In genomic region chr19:5232696-5233095, GRCm38 (mm10) we compare ENCODE assay signal across 13 mouse cellular contexts.
"Had no signal": no experiment of that assay in that cellular context is flagged by ENCODE, and none has a peak within 500 bp of the region (broad histone marks: within the 10 kb centered on the region; RNA-seq: fewer than 3 reads in every experiment).

No protein-coding gene starts in this region.

- H3K9ac ChIP-seq: kidney, embryonic 15.5 days; liver, embryonic 12.5 days; lung, embryonic 15.5 days; midbrain, embryonic 13.5 days; neural tube, embryonic 15.5 days had no signal

- H3K27ac ChIP-seq: kidney, embryonic 15.5 days; limb, embryonic 10.5 days; liver, embryonic 12.5 days; lung, embryonic 15.5 days; midbrain, embryonic 13.5 days; neural tube, embryonic 15.5 days had no signal

- H3K4me1 ChIP-seq: limb, embryonic 10.5 days; liver, embryonic 12.5 days; lung, embryonic 15.5 days; midbrain, embryonic 13.5 days; neural tube, embryonic 15.5 days had no signal

- H3K36me3 ChIP-seq: kidney, embryonic 15.5 days; limb, embryonic 10.5 days; liver, embryonic 12.5 days; lung, embryonic 15.5 days; midbrain, embryonic 13.5 days; neural tube, embryonic 15.5 days had no signal

- H3K4me3 ChIP-seq: kidney, embryonic 15.5 days; limb, embryonic 10.5 days; liver, embryonic 12.5 days; lung, embryonic 15.5 days; midbrain, embryonic 13.5 days; myocyte; neural tube, embryonic 15.5 days had no signal

- H3K9me3 ChIP-seq: kidney, embryonic 15.5 days; limb, embryonic 10.5 days; liver, embryonic 12.5 days; lung, embryonic 15.5 days; midbrain, embryonic 13.5 days; neural tube, embryonic 15.5 days had no signal

- ATAC-seq: intestine, embryonic 16.5 days; liver, embryonic 12.5 days; midbrain, embryonic 13.5 days had no signal

- H3K27me3 ChIP-seq: kidney, embryonic 15.5 days; liver, embryonic 12.5 days; lung, embryonic 15.5 days; midbrain, embryonic 13.5 days; neural tube, embryonic 15.5 days had no signal

- DNase-seq: kidney, adult 2 months; kidney, postnatal 25 days; lung, postnatal 14 days; thymus, adult 2 months; thymus, postnatal 25 days had no signal

- H3K4me2 ChIP-seq: kidney, embryonic 15.5 days; liver, embryonic 12.5 days; lung, embryonic 15.5 days; midbrain, embryonic 13.5 days; neural tube, embryonic 15.5 days had no signal
